Comparison of ENCODE assay signal across 19 mouse cellular contexts in the genomic region with DNA sequence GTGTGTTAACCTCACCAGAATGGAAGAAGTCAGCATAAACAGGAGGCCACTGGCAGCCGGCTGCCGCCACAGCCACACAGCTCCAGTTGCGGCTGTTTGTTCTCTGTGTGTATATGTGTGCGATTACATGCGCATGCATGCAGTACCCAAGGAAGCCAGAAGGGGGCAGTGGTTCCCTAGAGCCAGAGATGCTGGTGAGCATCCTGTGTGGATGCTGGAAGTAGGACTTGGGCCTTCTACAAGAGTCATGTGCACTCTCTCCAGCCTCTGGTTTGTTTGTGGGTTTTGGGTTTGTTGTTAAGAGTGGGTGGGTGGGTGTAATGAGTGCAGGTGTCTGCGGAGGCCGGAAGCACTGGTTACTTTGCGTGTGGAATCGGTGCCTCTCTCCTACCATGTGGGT. TPM values are rescaled to one million over a fixed set of nuclear protein-coding genes. Genes with fewer than 3 reads are reported as not detected.
A peak's percentile ranks its signal among the peaks of the same experiment; 100 is the strongest.
DNase-seq lines count a peak whose midpoint lies in the region; ATAC-seq and TF ChIP-seq lines count a peak whose summit lies in the region.
"Had no signal": no experiment of that assay in that cellular context is flagged by ENCODE, and none has a peak within 500 bp of the region (broad histone marks: within the 10 kb centered on the region; RNA-seq: fewer than 3 reads in every experiment).

No protein-coding gene starts in this region.

- 97% methylated on average over 9 of the region's 9 CpGs for WGBS in forebrain, postnatal 0 days
- over 99% methylated on average over 9 of the region's 9 CpGs for WGBS in forebrain, embryonic 13.5 days
- WGBS in liver, embryonic 14.5 days (ENCODE audit: insufficient replicate concordance): 97% methylated on average over 9 of the region's 9 CpGs
- 99% methylated on average over 9 of the region's 9 CpGs for WGBS in liver, embryonic 11.5 days

- H3K27ac ChIP-seq in forebrain, postnatal 0 days (ENCODE audit: low read depth, low read length): no peak overlapping the region
- H3K27ac ChIP-seq in forebrain, embryonic 13.5 days: no peak overlapping the region
- no peak overlapping the region for H3K27ac ChIP-seq in liver, embryonic 14.5 days
- no peak overlapping the region for H3K27ac ChIP-seq in liver, embryonic 11.5 days (ENCODE audit: low read depth, low read length)
- no peak overlapping the region for H3K27ac ChIP-seq in CH12.LX (ENCODE audit: insufficient read depth, low read depth)
- no peak overlapping the region for H3K27ac ChIP-seq in bone marrow macrophage, adult 2 months (ENCODE audit: insufficient read depth, low read depth, low read length)
- H3K27ac ChIP-seq: forebrain, embryonic 10.5 days; midbrain, embryonic 13.5 days had no signal

- H3K79me2 ChIP-seq in CH12.LX (replicated peaks; ENCODE audit: control insufficient read depth, extremely low read depth, insufficient read depth, poor library complexity, severe bottlenecking): 0 out of 2 replicates have a peak, but pooled peaks cover 5% of the 10 kb centered on the region

- dilution Hi-C loops in CH12.LX (cut with MboI; ENCODE audit: extremely low pct_ligation_motif_present, extremely low pct_unique_long_range_greater_than_20kb, low sequenced_read_pairs): no loop called here

- ATAC-seq in forebrain, postnatal 0 days: no peak
- no peak for ATAC-seq in forebrain, embryonic 13.5 days
- ATAC-seq in liver, embryonic 14.5 days (ENCODE audit: insufficient read depth): no peak
- no peak for ATAC-seq in liver, embryonic 11.5 days (replicated peaks; ENCODE audit: low FRiP score)
- ATAC-seq: midbrain, embryonic 13.5 days had no signal

- no peak for DNase-seq in forebrain, postnatal 0 days
- no peak for DNase-seq in liver, embryonic 14.5 days (ENCODE audit: low read depth in 3 of 3, low spot score in 3 of 3)
- no peak for DNase-seq in liver, embryonic 11.5 days (ENCODE audit: low spot score)
- DNase-seq in CH12.LX (ENCODE audit: extremely low read depth): no peak
- DNase-seq in right cerebral cortex, adult 18-20 months: no peak
- no peak for DNase-seq in heart, postnatal 4 days
- DNase-seq: adrenal gland, adult 2 months; gastrocnemius, postnatal 36 days; heart, postnatal 14 days; kidney, adult 9 months; lung, adult 18-20 months; right cerebral cortex, postnatal 4 days had no signal

- no peaks in the 10 kb centered on the region; the same call in 1 of the 2 replicates for H3K4me1 ChIP-seq in forebrain, postnatal 0 days (ENCODE audit: insufficient read depth)
- peaks cover 17% of the 10 kb centered on the region for H3K4me1 ChIP-seq in forebrain, embryonic 13.5 days
- peaks cover 6 to 19% of the 10 kb centered on the region in 2 experiments for H3K4me1 ChIP-seq in liver, embryonic 14.5 days (replicated peaks; ENCODE audit: control insufficient read depth in 2 of 2, insufficient read depth in 2 of 2, low read length in 1 of 2)
- H3K4me1 ChIP-seq in liver, embryonic 11.5 days (replicated peaks; ENCODE audit: control insufficient read depth, insufficient read depth, low read length): peaks cover 14% of the 10 kb centered on the region
- H3K4me1 ChIP-seq in CH12.LX (ENCODE audit: control insufficient read depth in 1 of 2, insufficient read depth in 2 of 2): peaks cover 0 to 17% of the 10 kb centered on the region in 2 experiments; a peak in 2 of 4 replicates
- H3K4me1 ChIP-seq in bone marrow macrophage, adult 2 months (ENCODE audit: control insufficient read depth, insufficient read depth, low read length): peaks cover 14% of the 10 kb centered on the region

- H3K27me3 ChIP-seq in forebrain, postnatal 0 days (ENCODE audit: insufficient read depth, low read length): no peaks in the 10 kb centered on the region
- no peaks in the 10 kb centered on the region for H3K27me3 ChIP-seq in forebrain, embryonic 13.5 days
- no peaks in the 10 kb centered on the region for H3K27me3 ChIP-seq in liver, embryonic 14.5 days (ENCODE audit: control insufficient read depth, insufficient read depth, low read length)
- no peaks in the 10 kb centered on the region for H3K27me3 ChIP-seq in liver, embryonic 11.5 days (replicated peaks; ENCODE audit: control insufficient read depth, insufficient read depth, low read length)
- H3K27me3 ChIP-seq in CH12.LX (replicated peaks): no peaks in the 10 kb centered on the region
- H3K27me3 ChIP-seq: midbrain, embryonic 13.5 days had no signal

- no peak for TF ChIP-seq POLR2A in CH12.LX (IDR thresholded peaks at IDR 0.05; ENCODE audit: low read depth, low read length)
- TF ChIP-seq POLR2A in bone marrow macrophage, adult 2 months (IDR thresholded peaks at IDR 0.05; ENCODE audit: borderline replicate concordance, low read depth, low read length): no peak

- no peaks in the 10 kb centered on the region for H3K9me3 ChIP-seq in forebrain, postnatal 0 days (ENCODE audit: low read length)
- H3K9me3 ChIP-seq in forebrain, embryonic 13.5 days (replicated peaks): no peaks in the 10 kb centered on the region
- H3K9me3 ChIP-seq in liver, embryonic 14.5 days (ENCODE audit: control insufficient read depth, low read length): no peaks in the 10 kb centered on the region
- peaks cover 2% of the 10 kb centered on the region; the same call in 1 of the 2 replicates for H3K9me3 ChIP-seq in liver, embryonic 11.5 days (ENCODE audit: control insufficient read depth, low read length)
- peaks cover 6% of the 10 kb centered on the region for H3K9me3 ChIP-seq in CH12.LX (replicated peaks; ENCODE audit: low read length)
- H3K9me3 ChIP-seq: midbrain, embryonic 13.5 days had no signal

- no peak for TF ChIP-seq EP300 in liver, embryonic 14.5 days (IDR thresholded peaks at IDR 0.05; ENCODE audit: low read depth)
- no peak for TF ChIP-seq EP300 in CH12.LX (IDR thresholded peaks at IDR 0.05; ENCODE audit: low read length)

- H3K4me3 ChIP-seq in forebrain, postnatal 0 days (ENCODE audit: low read depth, low read length): no peak overlapping the region
- no peak overlapping the region for H3K4me3 ChIP-seq in forebrain, embryonic 13.5 days
- H3K4me3 ChIP-seq in liver, embryonic 14.5 days (ENCODE audit: insufficient read depth in 1 of 2, low read depth in 2 of 2, low read length in 2 of 2): no peak overlapping the region
- no peak overlapping the region for H3K4me3 ChIP-seq in liver, embryonic 11.5 days (ENCODE audit: low read depth, low read length)
- no peak overlapping the region for H3K4me3 ChIP-seq in CH12.LX (replicated peaks in 1 of 3; ENCODE audit: low read depth in 2 of 3, low read length in 2 of 3, poor library complexity in 1 of 3)
- no peak overlapping the region for H3K4me3 ChIP-seq in bone marrow macrophage, adult 2 months (ENCODE audit: insufficient read depth, low read length)
- H3K4me3 ChIP-seq: forebrain, embryonic 10.5 days; midbrain, embryonic 13.5 days had no signal

- no peak overlapping the region for H3K9ac ChIP-seq in forebrain, postnatal 0 days
- H3K9ac ChIP-seq in forebrain, embryonic 13.5 days: no peak overlapping the region
- no peak overlapping the region for H3K9ac ChIP-seq in liver, embryonic 14.5 days (replicated peaks)
- H3K9ac ChIP-seq in liver, embryonic 11.5 days (ENCODE audit: low read depth, low read length): no peak overlapping the region
- no peak overlapping the region for H3K9ac ChIP-seq in CH12.LX (ENCODE audit: insufficient read depth, low read depth)
- H3K9ac ChIP-seq: midbrain, embryonic 13.5 days had no signal

- in situ Hi-C loops in CH12.LX (cut with MboI; ENCODE audit: low pct_ligation_motif_present, low pct_unique_long_range_greater_than_20kb, low sequenced_read_pairs): loop anchor here (5.0 kb wide), 1 partner anchor 36 kb away; no protein-coding TSS in a partner anchor

- no peak overlapping the region for H3K4me2 ChIP-seq in forebrain, postnatal 0 days (ENCODE audit: low read depth)
- no peak overlapping the region for H3K4me2 ChIP-seq in forebrain, embryonic 13.5 days
- H3K4me2 ChIP-seq in liver, embryonic 14.5 days (ENCODE audit: low read depth): no peak overlapping the region
- H3K4me2 ChIP-seq in liver, embryonic 11.5 days: no peak overlapping the region
- no peak overlapping the region for H3K4me2 ChIP-seq in CH12.LX (ENCODE audit: insufficient read depth, low read depth, poor library complexity, severe bottlenecking)
- H3K4me2 ChIP-seq: midbrain, embryonic 13.5 days had no signal

- peaks cover 36% of the 10 kb centered on the region for H3K36me3 ChIP-seq in forebrain, postnatal 0 days (ENCODE audit: insufficient read depth)
- H3K36me3 ChIP-seq in forebrain, embryonic 13.5 days (ENCODE audit: poor library complexity, severe bottlenecking): peaks cover 56% of the 10 kb centered on the region
- peaks cover 15% of the 10 kb centered on the region for H3K36me3 ChIP-seq in liver, embryonic 14.5 days (replicated peaks; ENCODE audit: control insufficient read depth, insufficient read depth, low read depth)
- H3K36me3 ChIP-seq in liver, embryonic 11.5 days (ENCODE audit: control insufficient read depth, insufficient read depth, low read length): peaks cover 45% of the 10 kb centered on the region
- peaks cover 31 to 69% of the 10 kb centered on the region in 2 experiments for H3K36me3 ChIP-seq in CH12.LX (replicated peaks in 1 of 2; ENCODE audit: control insufficient read depth in 1 of 2, insufficient read depth in 1 of 2, low read length in 1 of 2)

- TF ChIP-seq CTCF in forebrain, postnatal 0 days (IDR thresholded peaks at IDR 0.05; ENCODE audit: low read depth): peak; percentile 65
- TF ChIP-seq CTCF in liver, embryonic 14.5 days (IDR thresholded peaks at IDR 0.05; ENCODE audit: low read depth): peak; percentile 82
- peak; percentile 9 to 40; a peak in 2 of 4 replicates for TF ChIP-seq CTCF in CH12.LX (conservative IDR thresholded peaks at IDR 0.05 in 1 of 2, IDR thresholded peaks at IDR 0.05 in 1 of 2; ENCODE audit: low read depth in 2 of 2, low read length in 2 of 2)
- peak; percentile 55 for TF ChIP-seq CTCF in bone marrow macrophage, adult 2 months (IDR thresholded peaks at IDR 0.05; ENCODE audit: low read depth, low read length)

- TF ChIP-seq RAD21 in CH12.LX (IDR thresholded peaks at IDR 0.05; ENCODE audit: low read depth, low read length): no peak

RNA-seq across cellular contexts. Expression of a gene that starts 3.4 kb away (rescaled TPM):
- 23.9 and 31.8 TPM in 2 replicates for total RNA-seq in forebrain, postnatal 0 days (2014; rRNA removed)
- polyA plus RNA-seq in forebrain, postnatal 0 days (2015; fragmentation: Nextera tagmentation; extraction: Ambion mirVana): 25.2 and 28.5 TPM in 2 replicates
- polyA plus RNA-seq in forebrain, embryonic 13.5 days (2015; fragmentation: Nextera tagmentation; extraction: Ambion mirVana): 25.7 and 30.4 TPM in 2 replicates
- 20.6 and 22.2 TPM in 2 replicates for polyA plus RNA-seq in liver, embryonic 14.5 days (2012; rRNA removed)
- 11.2 and 11.8 TPM in 2 replicates for polyA plus RNA-seq in liver, embryonic 14.5 days (2014; fragmentation: Nextera tagmentation; extraction: Ambion mirVana)
- 30.2 and 34.8 TPM in 2 replicates for polyA plus RNA-seq in liver, embryonic 11.5 days (2014; fragmentation: Nextera tagmentation; extraction: Ambion mirVana)
- total RNA-seq in CH12.LX (2012; rRNA removed) (19.1 and 20.5 TPM in 2 replicates), CH12.LX (2014; rRNA removed) (16.9 and 19.9 TPM in 2 replicates)
- polyA plus RNA-seq in CH12.LX (2012; ENCODE audit: insufficient read length, low read depth): 24.6 and 26.8 TPM in 2 replicates
- 35.8 and 36.5 TPM in 2 replicates for polyA plus RNA-seq in bone marrow macrophage, adult 2 months (2012; ENCODE audit: insufficient read depth, insufficient read length, missing spikeins)
- 10 to 100 TPM; 15.0 to 15.5 TPM for total RNA-seq in heart, postnatal 4 days (2021)

RNA-seq across cellular contexts. Expression of a gene that starts 32.8 kb away (rescaled TPM):
- total RNA-seq in forebrain, postnatal 0 days (2014; rRNA removed): 1.2 and 1.5 TPM in 2 replicates
- 0.88 and 1.1 TPM in 2 replicates for polyA plus RNA-seq in forebrain, postnatal 0 days (2015; fragmentation: Nextera tagmentation; extraction: Ambion mirVana)
- polyA plus RNA-seq in forebrain, embryonic 13.5 days (2015; fragmentation: Nextera tagmentation; extraction: Ambion mirVana): 0.40 and 0.44 TPM in 2 replicates
- 112 and 113 TPM in 2 replicates for polyA plus RNA-seq in liver, embryonic 14.5 days (2012; rRNA removed)
- polyA plus RNA-seq in liver, embryonic 14.5 days (2014; fragmentation: Nextera tagmentation; extraction: Ambion mirVana): 90.2 and 112 TPM in 2 replicates
- 119 and 123 TPM in 2 replicates for polyA plus RNA-seq in liver, embryonic 11.5 days (2014; fragmentation: Nextera tagmentation; extraction: Ambion mirVana)
- 7.6 and 10.5 TPM in 2 replicates for total RNA-seq in CH12.LX (2012; rRNA removed)
- 12.9 and 14.3 TPM in 2 replicates for total RNA-seq in CH12.LX (2014; rRNA removed)
- 8.2 and 10.6 TPM in 2 replicates for polyA plus RNA-seq in CH12.LX (2012; ENCODE audit: insufficient read length, low read depth)
- polyA plus RNA-seq in bone marrow macrophage, adult 2 months (2012; ENCODE audit: insufficient read depth, insufficient read length, missing spikeins): 50.1 and 51.4 TPM in 2 replicates
- 1 to 10 TPM; 1.0 TPM for total RNA-seq in heart, postnatal 4 days (2021)

RNA-seq across cellular contexts. Expression of a gene that starts 49.2 kb away (rescaled TPM):
- not detected in 2 replicates for total RNA-seq in forebrain, postnatal 0 days (2014; rRNA removed)
- polyA plus RNA-seq in forebrain, postnatal 0 days (2015; fragmentation: Nextera tagmentation; extraction: Ambion mirVana): not detected in 2 replicates
- polyA plus RNA-seq in forebrain, embryonic 13.5 days (2015; fragmentation: Nextera tagmentation; extraction: Ambion mirVana): 0.15 TPM in 1 of 2 replicates, not detected in the other
- not detected in 2 replicates for polyA plus RNA-seq in liver, embryonic 14.5 days (2012; rRNA removed)
- not detected in 2 replicates for polyA plus RNA-seq in liver, embryonic 14.5 days (2014; fragmentation: Nextera tagmentation; extraction: Ambion mirVana)
- not detected in 2 replicates for polyA plus RNA-seq in liver, embryonic 11.5 days (2014; fragmentation: Nextera tagmentation; extraction: Ambion mirVana)
- total RNA-seq in CH12.LX (2012; rRNA removed) (not detected in 2 replicates), CH12.LX (2014; rRNA removed) (not detected in 2 replicates)
- not detected in 2 replicates for polyA plus RNA-seq in CH12.LX (2012; ENCODE audit: insufficient read length, low read depth)
- not detected in 2 replicates for polyA plus RNA-seq in bone marrow macrophage, adult 2 months (2012; ENCODE audit: insufficient read depth, insufficient read length, missing spikeins)
- total RNA-seq in heart, postnatal 4 days (2021): not detected
- total RNA-seq: adrenal gland, adult 2 months; gastrocnemius, postnatal 36 days; heart, postnatal 14 days had no signal
- polyA plus RNA-seq: adrenal gland, adult 2 months; forebrain, embryonic 10.5 days; midbrain, embryonic 13.5 days; neural tube, embryonic 14.5 days had no signal

RNA-seq across cellular contexts. Expression of a gene that starts 53.9 kb away (rescaled TPM):
- not detected in 2 replicates for total RNA-seq in forebrain, postnatal 0 days (2014; rRNA removed)
- not detected in 2 replicates for polyA plus RNA-seq in forebrain, postnatal 0 days (2015; fragmentation: Nextera tagmentation; extraction: Ambion mirVana)
- polyA plus RNA-seq in forebrain, embryonic 13.5 days (2015; fragmentation: Nextera tagmentation; extraction: Ambion mirVana): not detected in 2 replicates
- not detected in 2 replicates for polyA plus RNA-seq in liver, embryonic 14.5 days (2012; rRNA removed)
- polyA plus RNA-seq in liver, embryonic 14.5 days (2014; fragmentation: Nextera tagmentation; extraction: Ambion mirVana): not detected in 2 replicates
- polyA plus RNA-seq in liver, embryonic 11.5 days (2014; fragmentation: Nextera tagmentation; extraction: Ambion mirVana): not detected in 2 replicates
- total RNA-seq in CH12.LX (2012; rRNA removed): not detected in 2 replicates
- total RNA-seq in CH12.LX (2014; rRNA removed): not detected in 2 replicates
- polyA plus RNA-seq in CH12.LX (2012; ENCODE audit: insufficient read length, low read depth): not detected in 2 replicates
- polyA plus RNA-seq in bone marrow macrophage, adult 2 months (2012; ENCODE audit: insufficient read depth, insufficient read length, missing spikeins): not detected in 2 replicates
- not detected for total RNA-seq in heart, postnatal 4 days (2021)
- total RNA-seq: adrenal gland, adult 2 months; gastrocnemius, postnatal 36 days; heart, postnatal 14 days; left cerebral cortex, adult 8-10 months had no signal
- polyA plus RNA-seq: adrenal gland, adult 2 months; C2C12; forebrain, embryonic 10.5 days; midbrain, embryonic 13.5 days; neural tube, embryonic 14.5 days had no signal

RNA-seq across cellular contexts. Expression of a gene that starts 59.4 kb away (rescaled TPM):
- total RNA-seq in forebrain, postnatal 0 days (2014; rRNA removed): 0.85 and 1.3 TPM in 2 replicates
- polyA plus RNA-seq in forebrain, postnatal 0 days (2015; fragmentation: Nextera tagmentation; extraction: Ambion mirVana): 1.2 and 1.3 TPM in 2 replicates
- 1.3 TPM in 2 replicates for polyA plus RNA-seq in forebrain, embryonic 13.5 days (2015; fragmentation: Nextera tagmentation; extraction: Ambion mirVana)
- polyA plus RNA-seq in liver, embryonic 14.5 days (2012; rRNA removed): 1.7 and 2.1 TPM in 2 replicates
- 2.7 and 3.5 TPM in 2 replicates for polyA plus RNA-seq in liver, embryonic 14.5 days (2014; fragmentation: Nextera tagmentation; extraction: Ambion mirVana)
- polyA plus RNA-seq in liver, embryonic 11.5 days (2014; fragmentation: Nextera tagmentation; extraction: Ambion mirVana): 5.6 and 5.7 TPM in 2 replicates
- total RNA-seq in CH12.LX (2012; rRNA removed): 0.13 and 0.29 TPM in 2 replicates
- 0.69 and 0.72 TPM in 2 replicates for total RNA-seq in CH12.LX (2014; rRNA removed)
- 0.26 and 0.57 TPM in 2 replicates for polyA plus RNA-seq in CH12.LX (2012; ENCODE audit: insufficient read length, low read depth)
- 24.8 and 27.5 TPM in 2 replicates for polyA plus RNA-seq in bone marrow macrophage, adult 2 months (2012; ENCODE audit: insufficient read depth, insufficient read length, missing spikeins)
- total RNA-seq in heart, postnatal 4 days (2021): 10 to 100 TPM in 1 of 2 experiments, 1 to 10 TPM in 1; 6.4 to 10.4 TPM

Comparison
In these comparisons a context has a peak if more than half of its experiments do, and no peak if none do; other contexts are left out.
1. CTCF ChIP-seq: peak in every context shown above with its lines; median percentile 82 in liver, embryonic 14.5 days; 65 in forebrain, postnatal 0 days; 55 in bone marrow macrophage, adult 2 months; 24 in CH12.LX.